Mouse (Mus musculus) embryo, embryonic 10 days (tissue): Measurements from ENCODE around the gene Trim67.
A peak's percentile ranks its signal among the peaks of the same experiment; 100 is the strongest.
"Not testable (repeated sequence)": the region's sequence is repeated elsewhere in the genome, so short reads cannot be mapped to it uniquely, and the experiment has no call there.

ENCODE experiments used
- DNase-seq: peaks from one replicate; pipeline ENCODE4 v3.0.0-alpha.2; 2015; ENCODE audit warnings: low spot score

The Trim67 gene

DNA sequence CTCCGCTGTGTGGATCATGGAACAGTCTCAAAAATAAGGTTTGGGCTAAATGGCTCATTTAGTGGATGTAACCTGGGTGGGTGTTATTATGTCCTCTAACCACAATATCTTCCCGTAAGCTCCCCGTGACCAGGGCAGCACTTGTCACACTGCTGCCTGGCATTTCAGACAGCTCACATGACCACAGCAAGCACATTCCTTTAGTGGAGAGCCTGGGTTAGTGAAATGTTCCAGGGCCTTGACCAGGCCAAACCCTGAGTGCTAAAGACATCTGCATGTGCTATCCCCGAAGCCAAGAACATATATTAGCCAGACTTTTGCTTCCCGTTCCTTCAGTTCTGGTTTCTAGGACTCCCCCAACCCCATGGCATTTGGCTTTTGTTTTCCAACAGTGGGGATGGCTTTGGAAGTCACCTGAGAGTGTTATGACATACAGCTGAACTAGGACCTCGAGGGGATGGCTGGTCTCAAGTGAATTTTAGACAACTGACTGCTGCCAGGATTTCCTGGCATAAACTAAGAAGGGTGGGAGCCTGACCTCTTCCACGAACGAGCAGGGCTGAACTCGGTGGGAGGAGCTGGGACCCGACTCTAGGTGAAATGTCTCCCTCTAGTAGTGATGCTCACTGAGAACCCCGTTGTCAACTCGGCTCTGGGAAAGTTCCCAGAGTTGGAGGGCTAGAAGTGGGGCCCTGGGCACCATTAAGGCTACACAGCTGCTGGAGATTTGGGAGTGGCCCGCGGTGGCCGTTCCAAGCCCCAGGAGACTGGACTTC lies 40.7 kb downstream of the Trim67 start:
- no peak for DNase-seq

DNA sequence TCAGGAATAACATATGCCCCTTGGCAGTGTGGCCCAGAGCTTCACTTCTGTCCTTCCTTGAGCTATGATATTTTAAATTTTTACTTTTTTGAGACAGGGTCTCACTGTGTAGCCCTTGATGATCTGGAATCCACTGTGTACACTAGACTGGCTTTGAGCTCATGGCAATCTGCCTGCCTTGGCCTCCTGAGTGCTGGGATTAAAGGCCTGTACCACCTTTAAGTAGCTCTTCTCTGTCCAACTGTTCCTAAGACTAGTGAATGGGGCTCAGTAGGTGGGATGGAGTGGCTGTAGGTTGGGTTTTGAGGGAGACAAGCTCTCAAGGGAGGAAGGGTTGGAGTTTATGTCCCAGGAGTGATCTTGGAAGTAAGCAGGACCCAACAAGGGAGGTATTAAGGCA lies 43.0 kb downstream of the Trim67 start:
- no peak for DNase-seq

DNA sequence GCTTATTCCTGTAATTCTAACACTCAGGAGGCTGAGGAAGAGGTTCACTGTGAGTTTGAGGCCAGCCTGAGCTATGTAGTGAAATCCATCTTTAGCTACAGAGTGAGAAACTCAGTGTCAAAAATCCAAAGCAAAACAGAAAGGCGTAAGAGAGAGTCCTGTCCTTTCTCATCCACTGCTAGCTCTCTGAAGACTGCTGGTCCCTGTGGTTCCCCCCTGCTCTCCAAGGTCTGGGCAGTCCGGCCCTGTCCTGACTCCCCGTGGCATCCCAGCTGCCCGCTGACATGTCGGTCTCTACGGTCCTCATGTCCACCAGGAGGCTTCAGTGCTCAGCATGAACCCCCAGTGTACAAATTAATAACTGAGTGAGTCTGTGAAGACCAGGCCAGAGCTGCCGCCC lies 43.4 kb downstream of the Trim67 start:
- no peak for DNase-seq

DNA sequence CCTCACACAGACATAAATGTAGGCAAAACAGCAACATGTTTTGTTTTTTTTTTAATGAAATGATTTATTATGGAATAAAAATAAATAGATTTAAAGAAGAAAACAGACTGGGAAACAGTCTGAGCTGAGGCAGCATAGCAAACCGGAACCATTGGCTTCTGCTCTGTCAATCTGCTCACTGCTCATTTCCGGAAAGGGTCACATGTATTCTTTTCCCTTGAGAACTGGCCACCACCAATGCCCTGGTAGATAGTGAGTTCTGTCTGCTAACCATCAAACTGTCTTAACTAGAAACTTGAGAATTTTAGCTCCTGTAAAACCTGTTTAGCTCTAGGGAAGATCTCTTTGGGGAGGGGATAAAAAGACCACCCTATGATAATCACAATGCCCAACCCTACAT lies 44.0 kb downstream of the Trim67 start:
- DNase-seq = no peak

DNA sequence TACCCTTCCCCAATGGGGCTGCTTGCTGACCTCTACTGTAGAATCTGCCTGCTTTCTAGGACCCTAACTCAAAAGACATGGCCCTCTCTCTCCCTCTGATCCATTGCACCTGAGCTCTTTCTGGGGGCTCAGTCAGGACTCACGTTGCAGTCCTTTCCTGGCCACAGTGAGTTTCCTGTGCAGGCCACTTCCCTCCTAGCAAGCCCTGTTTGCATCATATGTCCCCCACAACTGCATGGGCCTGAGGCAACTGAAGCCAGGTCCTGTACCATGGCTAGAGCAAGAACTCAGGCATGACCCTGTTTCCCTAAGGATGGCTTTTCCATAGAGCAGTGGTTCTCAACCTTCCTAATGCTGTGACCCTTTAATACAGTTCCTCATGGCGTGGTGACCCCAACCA lies 45.1 kb downstream of the Trim67 start:
- DNase-seq = no peak

DNA sequence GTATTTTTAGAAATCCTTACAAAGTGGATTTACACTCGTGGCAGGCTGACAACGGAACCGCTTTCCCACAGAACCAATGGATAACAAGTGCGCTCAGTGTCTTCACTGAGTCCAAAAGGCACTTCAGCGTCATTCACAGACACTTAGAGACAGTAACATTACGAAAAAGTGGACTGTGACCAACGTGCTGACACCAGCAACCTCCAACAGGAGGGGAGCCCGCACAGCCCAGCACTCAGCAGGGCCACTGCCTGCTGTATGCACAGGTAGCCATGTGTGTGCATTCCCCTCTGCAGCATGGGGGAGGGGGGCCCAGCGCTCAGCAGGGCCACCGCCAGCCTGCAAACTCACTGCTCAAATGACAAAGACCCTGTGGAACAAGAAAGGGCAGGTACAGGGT lies 46.5 kb downstream of the Trim67 start:
- DNase-seq = no peak

DNA sequence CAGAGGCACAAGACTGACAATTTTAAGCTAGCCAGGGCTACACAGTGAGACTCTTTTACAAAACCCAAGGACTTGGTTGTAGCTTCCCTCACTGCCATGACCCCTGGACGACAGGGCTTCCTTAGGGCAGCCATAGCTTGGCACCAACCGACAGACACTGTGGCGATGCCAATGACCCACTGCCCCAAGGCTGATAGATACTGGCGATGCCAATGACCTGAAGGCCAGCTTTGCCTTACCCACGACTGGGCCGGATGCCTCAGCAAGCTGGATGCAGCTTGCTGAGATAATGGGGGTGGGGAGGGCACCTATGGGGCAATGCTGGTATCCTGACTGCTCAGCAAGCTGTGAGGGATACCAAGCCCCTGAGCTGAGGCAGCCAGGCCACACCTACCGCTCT lies 48.0 kb downstream of the Trim67 start:
- no peak for DNase-seq

DNA sequence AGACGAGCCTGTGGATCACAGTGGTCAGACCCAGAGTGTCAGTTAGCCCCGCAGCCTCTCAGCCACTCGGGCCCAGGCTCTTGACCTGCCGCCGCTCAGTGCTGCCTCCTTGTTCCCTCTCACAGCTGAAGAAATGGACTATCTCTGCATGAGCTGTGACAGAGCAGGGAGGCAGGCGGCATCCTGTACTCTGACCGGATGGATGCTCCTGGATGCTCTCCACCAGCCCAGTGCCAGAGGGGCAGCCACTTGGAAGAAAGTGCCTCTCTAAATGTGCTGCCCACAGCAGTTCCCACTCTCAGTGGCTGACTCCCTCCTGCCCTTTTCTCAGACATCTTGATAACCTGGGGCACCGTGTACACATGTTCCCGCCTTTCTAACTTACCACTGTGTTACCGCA lies 48.9 kb downstream of the Trim67 start:
- no peak for DNase-seq

DNA sequence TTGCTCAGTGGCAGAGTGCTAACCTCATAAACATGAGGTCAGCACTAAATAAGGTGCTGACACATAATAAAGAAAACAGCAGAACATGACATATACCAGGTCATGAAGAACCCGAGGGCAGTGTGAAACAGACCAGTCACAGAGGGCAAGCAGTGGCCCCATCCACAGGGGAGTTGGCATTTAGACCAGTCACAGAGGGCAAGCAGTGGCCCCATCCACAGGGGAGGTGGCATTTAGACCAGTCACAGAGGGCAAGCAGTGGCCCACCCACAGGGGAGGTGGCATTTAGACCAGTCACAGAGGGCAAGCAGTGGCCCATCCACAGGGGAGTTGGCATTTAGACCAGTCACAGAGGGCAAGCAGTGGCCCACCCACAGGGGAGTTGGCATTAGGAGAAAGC lies 50.0 kb downstream of the Trim67 start:
- DNase-seq = not testable (repeated sequence)

DNA sequence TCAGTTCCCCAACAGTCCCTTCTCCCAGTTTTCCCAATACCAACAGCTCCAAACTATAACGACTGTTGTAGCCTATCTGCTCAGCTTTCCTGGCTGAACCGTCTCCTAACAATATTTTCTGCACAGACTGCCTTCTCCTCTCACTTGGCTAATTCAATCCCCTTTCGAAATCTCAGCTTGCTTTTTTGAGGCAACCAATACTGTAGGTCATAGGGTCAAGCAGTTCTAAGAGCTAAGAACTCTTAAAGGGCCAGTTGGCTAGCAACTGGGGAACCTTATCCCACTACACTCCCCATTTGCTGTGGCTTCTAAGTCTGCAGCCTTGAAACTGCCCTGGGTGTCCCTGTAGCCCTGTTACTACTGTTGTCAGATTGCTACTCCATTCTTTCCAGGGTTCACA lies 52.2 kb downstream of the Trim67 start:
- no peak for DNase-seq

DNA sequence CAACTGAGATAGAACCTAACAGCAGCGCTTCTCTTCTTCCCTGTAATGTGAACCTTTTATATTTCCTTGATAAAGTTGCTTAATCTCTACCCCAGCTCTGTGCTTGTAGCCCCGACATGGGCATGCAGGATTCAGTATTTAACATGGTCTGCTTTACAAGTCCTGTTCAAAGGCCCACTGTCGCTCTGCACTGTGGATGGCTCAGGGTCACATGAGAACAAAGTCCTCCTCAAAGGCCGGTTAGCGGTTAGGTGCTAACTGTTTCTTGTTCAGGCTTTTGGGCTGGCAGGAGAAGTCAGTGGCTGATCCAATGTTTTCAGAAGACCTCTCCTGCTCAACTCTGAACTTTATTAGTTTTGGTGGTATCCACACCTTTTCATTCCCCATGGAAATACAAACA lies 52.7 kb downstream of the Trim67 start:
- DNase-seq = no peak

DNA sequence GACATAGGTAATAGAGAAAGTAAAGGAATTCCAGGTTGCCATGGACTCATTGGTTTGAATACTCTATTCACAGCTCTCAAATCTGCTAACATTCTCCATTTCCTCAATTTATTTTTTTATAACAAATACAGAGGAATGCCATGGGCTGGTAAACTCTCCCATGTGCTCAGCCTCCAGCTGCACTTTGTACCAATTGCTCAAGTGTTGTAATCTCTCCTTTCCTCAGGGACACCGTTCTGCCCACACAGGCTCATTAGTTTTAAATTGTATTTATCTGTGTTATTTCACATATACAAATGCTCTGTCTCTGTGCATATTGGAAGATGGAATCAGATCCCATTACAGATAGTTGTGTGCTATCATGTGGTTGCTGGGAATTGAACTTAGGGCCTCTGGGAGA lies 60.6 kb downstream of the Trim67 start:
- no peak for DNase-seq

DNA sequence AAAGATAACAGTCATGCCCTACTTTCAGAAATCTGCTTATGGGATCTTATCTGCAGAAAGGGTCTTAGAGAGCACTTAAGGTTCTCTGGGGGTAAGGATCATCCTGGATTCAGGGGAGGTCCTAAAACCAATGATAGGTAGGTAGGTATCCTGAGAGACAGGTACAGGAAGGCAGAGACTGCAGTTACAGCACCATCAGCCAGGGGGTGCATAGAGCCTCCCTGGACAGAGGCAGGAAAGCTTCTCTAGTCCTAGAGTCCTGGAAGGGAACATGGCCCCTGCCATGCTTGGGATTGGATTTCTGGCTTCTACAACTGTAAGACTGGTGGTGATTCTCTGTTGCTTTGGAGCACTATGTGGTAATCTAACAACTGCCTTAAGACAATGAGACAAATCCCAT lies 66.6 kb downstream of the Trim67 start:
- DNase-seq = peak; percentile 34

DNA sequence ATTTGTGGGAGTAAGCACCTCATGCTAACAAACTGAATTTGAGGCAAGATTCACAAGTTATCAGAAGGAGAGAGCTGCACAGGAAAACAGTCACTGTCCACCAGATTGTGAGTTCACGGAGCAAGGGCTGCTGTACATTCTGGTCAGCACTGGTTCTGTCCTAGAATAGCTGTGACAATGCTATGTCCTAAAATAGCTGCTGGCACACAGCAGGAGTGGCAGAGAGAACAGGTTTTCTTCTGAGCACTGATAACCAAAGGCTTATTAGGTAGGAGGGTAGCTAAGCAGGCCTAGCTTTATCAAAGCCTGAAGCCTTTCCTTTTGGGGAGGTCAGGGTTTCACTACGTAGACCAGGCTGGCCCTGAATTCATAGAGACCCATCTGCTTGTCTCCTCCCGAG lies 67.3 kb downstream of the Trim67 start:
- no peak for DNase-seq

DNA sequence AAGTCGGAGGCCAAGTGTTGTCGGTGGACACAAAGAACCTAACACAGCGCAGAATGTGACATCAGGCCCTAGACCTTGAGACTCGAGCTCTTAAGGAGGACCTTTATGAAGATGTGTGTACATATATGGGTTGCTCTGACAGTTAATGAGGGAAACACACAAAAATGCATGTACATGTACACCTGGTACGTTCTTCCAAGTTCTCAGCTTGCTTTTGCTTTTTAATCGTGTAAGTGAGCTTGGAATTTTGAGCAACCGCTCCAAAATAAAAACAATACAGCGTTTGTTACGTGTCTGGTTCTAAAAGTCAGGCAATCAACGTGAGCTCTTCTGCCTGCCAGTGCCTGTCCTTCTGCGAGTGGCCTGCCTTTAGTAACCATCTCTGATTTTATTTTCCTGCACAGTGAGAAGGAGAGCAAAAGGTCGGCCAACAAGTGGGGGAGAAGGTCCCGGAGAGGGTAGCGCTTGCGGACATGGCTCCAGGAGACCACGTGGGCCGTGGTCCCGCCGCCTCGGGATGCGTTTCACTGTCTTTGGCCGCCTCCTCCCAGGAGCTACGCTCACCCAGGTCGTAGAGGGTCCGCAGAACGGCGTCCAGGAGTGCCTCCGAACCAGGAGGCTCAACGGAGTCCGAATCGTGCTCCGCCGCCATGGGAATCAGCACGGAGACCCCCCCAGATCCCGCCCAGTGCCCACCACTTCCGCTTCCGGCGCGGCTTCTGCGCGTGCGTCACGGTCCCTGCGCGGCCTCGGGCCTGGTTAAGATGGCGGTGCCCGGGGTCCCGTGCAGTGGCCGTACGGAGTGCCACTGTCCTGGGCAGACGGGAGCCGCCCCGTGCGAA lies 69.7 kb downstream of the Trim67 start, which contains the start of the genes Gnpat and 2810004N23Rik:
Gene Gnpat, plus strand, starts transcription at position 713 of the 842 bp plus-strand sequence.
Gene 2810004N23Rik, minus strand, starts transcription at position 800 of the 842 bp plus-strand sequence.
- DNase-seq = peak; percentile 95

DNA sequence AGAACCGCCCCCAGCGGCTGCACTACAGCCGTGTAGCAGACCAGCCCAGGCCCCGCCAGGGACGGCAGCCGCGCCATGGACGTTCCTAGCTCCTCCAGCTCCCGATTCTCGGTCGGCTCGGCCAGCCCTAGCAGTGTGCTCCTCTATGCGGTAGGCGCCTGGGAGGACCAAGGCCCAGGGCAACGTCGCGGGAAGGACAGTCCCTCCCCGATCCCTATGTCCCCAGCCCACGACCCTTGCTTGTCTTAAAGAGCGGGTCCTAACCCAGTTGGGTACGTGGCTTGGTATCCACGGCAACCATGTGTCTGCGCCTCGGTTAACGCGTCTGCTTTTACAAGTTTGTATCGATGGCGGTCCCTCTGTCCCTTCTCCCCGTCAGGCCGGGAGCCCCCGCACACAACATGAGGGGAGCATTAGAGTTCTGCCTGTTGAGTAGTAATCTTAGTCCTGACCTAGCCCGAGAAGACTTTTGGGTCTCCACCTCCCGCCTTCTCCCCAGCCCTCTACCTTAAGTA lies 70.3 kb downstream of the Trim67 start:
- DNase-seq = peak; percentile 66

DNA sequence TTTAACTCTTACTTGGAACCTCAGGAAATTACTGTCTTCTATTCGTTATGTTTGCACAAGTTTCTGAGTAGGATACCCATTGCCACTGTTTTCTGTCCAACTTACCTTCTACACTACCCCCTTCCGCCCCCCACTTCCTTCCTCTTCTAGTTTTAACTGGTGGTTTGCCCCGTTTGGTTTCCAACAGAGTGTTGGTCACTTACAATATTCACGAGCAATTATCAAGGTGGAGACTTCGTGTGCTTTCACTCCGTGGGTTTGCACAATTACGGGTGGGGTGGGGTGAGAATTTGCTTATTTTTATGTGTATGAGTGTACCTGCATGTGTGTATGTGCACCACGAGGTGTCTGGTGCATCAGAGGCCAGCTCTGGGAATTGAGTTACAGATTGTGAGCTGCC lies 70.8 kb downstream of the Trim67 start:
- DNase-seq = peak; percentile 39

DNA sequence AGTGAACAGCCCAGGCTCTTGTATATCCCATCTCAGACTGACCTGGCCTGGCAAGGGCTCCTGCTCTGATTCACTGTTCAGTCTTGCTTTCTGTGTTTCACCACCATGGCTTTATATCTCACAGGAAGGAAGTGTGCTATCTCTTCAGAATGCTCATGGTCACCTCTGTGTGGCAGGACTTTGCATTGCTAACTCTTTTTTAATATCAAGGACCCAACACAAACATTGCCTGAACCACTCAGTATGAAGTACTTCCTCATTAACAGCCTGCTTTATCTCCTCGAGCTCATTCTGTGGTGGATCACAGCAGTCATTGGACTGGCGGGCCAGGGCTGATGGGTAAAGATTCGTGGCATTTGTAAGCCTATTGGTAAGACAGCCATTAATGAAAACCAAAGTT lies 73.8 kb downstream of the Trim67 start:
- DNase-seq = no peak

DNA sequence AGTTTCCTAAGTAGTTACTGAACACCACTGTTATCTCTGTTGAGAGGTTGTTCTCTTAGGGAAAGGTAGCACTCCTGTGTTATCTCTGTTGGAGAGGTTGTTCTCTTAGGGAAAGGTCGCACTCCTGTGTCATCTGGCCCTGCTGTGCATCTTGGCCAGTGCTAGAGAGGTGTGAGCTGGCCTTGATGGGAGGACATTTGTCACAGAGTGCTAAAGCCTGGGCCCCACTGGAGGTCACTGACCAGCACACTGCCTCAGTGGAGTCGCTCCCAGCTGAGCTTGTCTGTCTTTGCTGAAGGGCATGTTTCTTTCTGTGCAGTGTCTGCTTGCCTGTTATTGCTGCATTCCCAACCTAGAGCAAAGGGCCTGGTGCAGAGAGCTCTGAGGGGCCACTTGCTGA lies 74.2 kb downstream of the Trim67 start:
- no peak for DNase-seq

DNA sequence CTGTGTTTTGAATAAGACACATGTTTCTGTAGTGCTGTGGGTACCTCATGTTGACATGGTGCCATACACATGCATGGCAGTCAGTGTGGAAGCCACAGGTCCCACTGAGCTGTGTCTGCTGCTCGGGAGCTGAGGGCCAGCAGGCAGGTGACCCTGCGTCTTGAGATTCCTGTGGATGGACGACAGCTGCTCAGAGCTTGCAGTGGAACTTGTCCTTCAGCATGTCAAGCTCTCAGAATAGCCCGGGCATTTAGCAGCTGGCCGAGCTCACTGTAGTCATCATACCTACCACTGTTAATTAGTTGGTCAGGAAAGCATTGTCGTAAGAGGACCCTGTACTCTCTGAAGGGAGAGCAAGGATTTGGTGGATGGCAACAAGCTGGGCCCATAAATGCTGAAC lies 76.8 kb downstream of the Trim67 start:
- no peak for DNase-seq

DNA sequence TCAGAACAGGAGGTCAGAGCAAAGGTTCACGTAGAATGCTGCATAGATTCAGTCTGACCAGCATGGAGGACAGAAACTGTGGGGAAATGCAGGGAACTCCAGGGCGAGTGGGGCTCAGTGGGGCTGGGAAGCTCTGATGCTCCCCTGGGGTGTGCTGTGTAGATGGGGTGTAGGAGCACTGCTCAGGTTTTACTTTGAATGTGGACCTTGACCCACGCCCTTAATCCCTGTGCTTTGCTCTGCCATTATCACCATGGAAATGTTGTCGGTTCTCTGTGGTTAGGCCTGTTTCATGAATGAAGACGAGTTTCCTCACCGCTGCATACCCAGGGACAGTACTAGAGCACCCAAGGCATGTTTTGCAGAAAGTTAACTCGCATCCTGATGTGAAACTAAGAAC lies 78.6 kb downstream of the Trim67 start:
- no peak for DNase-seq

DNA sequence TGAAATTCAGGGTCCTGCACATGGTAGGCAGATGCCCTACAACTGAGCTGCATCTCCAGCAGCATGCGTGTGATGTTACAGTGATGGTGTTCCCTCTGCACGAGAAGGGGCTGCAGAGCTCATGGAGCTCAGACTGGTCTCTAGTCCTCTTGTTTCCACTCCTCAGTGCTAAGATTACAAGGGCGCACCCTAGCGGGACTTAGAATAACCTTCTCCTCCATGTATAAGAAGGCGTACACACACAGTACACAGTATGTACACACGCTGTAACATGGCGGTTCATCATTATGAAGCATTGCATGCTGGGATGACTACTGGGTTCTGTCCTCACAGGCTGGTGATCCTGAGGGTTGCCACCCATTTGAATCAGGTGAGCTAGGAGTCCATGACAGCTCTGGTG lies 79.2 kb downstream of the Trim67 start:
- DNase-seq = no peak

DNA sequence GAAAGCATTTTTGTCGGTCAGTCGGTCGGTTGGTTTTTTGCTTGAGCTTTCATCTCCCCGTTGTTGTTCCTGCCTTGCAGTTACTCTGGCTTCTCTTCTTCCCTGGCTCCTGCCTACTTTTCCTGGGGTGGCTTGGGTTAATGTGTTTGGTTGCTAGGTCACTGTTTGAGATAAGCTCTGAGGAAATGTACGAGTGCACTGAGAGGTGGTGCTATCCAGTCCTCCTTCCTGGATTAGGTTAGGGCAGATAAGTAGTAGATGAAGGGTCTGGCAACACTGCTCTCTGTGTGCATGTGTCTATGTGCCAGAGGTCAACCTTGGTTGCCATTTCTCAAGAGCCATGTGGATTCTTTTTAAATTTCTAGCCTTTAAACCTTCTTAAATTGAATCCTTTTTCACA lies 79.8 kb downstream of the Trim67 start:
- no peak for DNase-seq
